Mouse (Mus musculus): ENCODE results near the gene Psma5. TPM values are rescaled to one million over a fixed set of nuclear protein-coding genes. Genes with fewer than 3 reads are reported as not detected.

The Psma5 gene
- polyA plus RNA-seq, 1 experiment, result 36.2 TPM

DNA sequence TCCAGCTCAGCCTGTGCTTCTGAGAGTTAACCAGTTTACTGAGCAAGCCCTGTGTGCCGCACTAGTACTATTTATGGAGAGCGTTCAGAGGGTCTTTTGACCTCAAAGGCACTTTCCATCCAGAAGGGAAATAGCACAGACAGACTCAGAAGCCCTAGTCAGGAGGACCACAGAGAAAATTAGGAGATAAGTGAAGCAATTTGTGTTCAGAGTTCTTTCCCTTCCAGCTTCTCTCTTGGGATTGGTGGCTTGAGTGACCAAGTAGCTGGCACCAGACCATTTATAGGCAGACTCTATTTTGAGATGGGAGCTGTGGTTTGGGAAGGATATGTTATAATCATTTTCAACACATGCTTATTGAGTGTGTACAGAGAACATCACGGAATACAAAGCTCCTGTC, 49.7 kb downstream of the Psma5 start:
- 31% methylated on average over 3 of the region's 3 CpGs for WGBS
- H3K36me3 ChIP-seq (ENCODE audit: control insufficient read depth, insufficient read depth, low read length), result no peaks in the 10 kb centered on the region
- no peaks in the 10 kb centered on the region for H3K27me3 ChIP-seq (ENCODE audit: control insufficient read depth, insufficient read depth, low read length)
- H3K27ac ChIP-seq (ENCODE audit: insufficient read depth, low read depth, low read length), result peak overlapping the region; percentile 67
- peaks cover 19% of the 10 kb centered on the region for H3K4me1 ChIP-seq (ENCODE audit: control insufficient read depth, insufficient read depth, insufficient read length, low read length)
- TF ChIP-seq POLR2A (IDR thresholded peaks at IDR 0.05; ENCODE audit: low read depth, low read length), result no peak
- TF ChIP-seq CTCF (IDR thresholded peaks at IDR 0.05; ENCODE audit: extremely low read depth, insufficient read length, insufficient replicate concordance, low read depth, low read length), result no peak
- H3K4me3 ChIP-seq (ENCODE audit: low read depth, low read length), result no peak overlapping the region

DNA sequence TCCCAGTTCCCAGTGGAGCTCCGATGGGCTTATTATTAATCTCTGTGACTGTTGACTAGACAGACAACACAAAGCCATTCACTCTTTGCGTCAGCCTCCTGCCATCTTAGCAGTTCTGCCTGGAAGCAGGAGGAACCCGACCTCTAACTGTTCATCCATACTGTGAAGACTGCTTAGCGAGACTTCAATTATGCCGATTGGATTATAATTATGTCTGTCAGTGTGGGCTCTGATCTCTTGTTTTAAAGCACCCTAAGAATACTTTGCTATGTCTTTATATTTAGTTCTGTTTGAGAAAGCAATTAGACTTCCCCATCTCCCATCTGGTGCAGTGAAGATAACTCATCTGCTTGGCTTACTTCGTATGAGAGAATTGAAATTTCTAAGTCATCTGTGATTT, 50.8 kb downstream of the Psma5 start:
- 44% methylated on average over 6 of the region's 6 CpGs for WGBS
- no peaks in the 10 kb centered on the region for H3K27me3 ChIP-seq (ENCODE audit: control insufficient read depth, insufficient read depth, low read length)
- TF ChIP-seq CTCF (IDR thresholded peaks at IDR 0.05; ENCODE audit: extremely low read depth, insufficient read length, insufficient replicate concordance, low read depth, low read length) (no peak), POLR2A (IDR thresholded peaks at IDR 0.05; ENCODE audit: low read depth, low read length) (no peak)
- peaks cover 23% of the 10 kb centered on the region for H3K4me1 ChIP-seq (ENCODE audit: control insufficient read depth, insufficient read depth, insufficient read length, low read length)
- peak overlapping the region; percentile 77 for H3K27ac ChIP-seq (ENCODE audit: insufficient read depth, low read depth, low read length)
- H3K36me3 ChIP-seq (ENCODE audit: control insufficient read depth, insufficient read depth, low read length), result no peaks in the 10 kb centered on the region
- H3K4me3 ChIP-seq (ENCODE audit: low read depth, low read length), result no peak overlapping the region

DNA sequence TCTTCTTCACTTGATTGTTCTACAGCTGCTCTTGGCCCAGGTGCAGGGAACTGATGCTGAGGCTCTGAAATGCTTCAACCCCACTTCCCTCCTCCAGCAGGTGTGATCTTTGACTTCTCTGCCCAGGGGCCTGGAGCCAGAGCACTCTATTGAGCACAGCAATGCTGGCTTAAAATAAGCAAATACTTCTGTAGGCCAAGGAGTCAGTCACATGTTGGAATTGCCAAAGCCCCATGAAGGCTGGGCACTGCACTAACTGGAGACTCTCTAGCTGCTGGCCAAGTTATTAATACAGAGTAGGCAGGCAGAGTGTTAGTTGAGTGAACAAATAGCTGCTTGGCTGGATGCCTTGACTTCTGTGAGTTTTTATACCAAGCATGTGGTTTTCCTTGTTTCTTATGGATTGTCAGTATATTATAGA, 54.2 kb downstream of the Psma5 start:
- TF ChIP-seq CTCF (IDR thresholded peaks at IDR 0.05; ENCODE audit: extremely low read depth, insufficient read length, insufficient replicate concordance, low read depth, low read length) (no peak), POLR2A (IDR thresholded peaks at IDR 0.05; ENCODE audit: low read depth, low read length) (no peak)
- Histone ChIP-seq H3K36me3 (ENCODE audit: control insufficient read depth, insufficient read depth, low read length) (no peaks in the 10 kb centered on the region), H3K4me3 (ENCODE audit: low read depth, low read length) (no peak overlapping the region), H3K27ac (ENCODE audit: insufficient read depth, low read depth, low read length) (no peak overlapping the region), H3K27me3 (ENCODE audit: control insufficient read depth, insufficient read depth, low read length) (no peaks in the 10 kb centered on the region), H3K4me1 (ENCODE audit: control insufficient read depth, insufficient read depth, insufficient read length, low read length) (peaks cover 29% of the 10 kb centered on the region)

DNA sequence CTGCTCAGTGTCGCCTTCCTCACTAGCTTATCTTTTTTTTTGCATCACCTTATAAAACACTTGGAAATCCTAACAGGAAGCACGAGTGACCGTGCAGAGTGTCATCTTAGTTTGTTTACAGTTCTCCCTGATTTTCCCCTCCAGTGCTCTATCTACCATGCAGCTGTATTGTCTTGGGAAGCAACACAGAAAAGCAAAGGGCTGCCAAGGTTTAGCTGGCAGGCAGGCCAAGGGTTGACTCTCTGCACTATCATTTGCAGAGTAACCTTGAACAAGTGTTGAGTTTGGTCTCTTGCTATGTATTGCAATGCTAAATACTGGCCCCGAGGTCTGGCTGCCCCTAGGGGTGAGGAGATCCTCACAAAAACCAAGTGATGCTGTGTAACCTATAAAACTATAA, 55.0 kb downstream of the Psma5 start:
- peaks cover 24% of the 10 kb centered on the region for H3K4me1 ChIP-seq (ENCODE audit: control insufficient read depth, insufficient read depth, insufficient read length, low read length)
- H3K4me3 ChIP-seq (ENCODE audit: low read depth, low read length), result no peak overlapping the region
- TF ChIP-seq POLR2A (IDR thresholded peaks at IDR 0.05; ENCODE audit: low read depth, low read length), result no peak
- no peak for TF ChIP-seq CTCF (IDR thresholded peaks at IDR 0.05; ENCODE audit: extremely low read depth, insufficient read length, insufficient replicate concordance, low read depth, low read length)
- no peak overlapping the region; the same call in 1 of the 2 replicates for H3K27ac ChIP-seq (ENCODE audit: insufficient read depth, low read depth, low read length)
- no peaks in the 10 kb centered on the region for H3K36me3 ChIP-seq (ENCODE audit: control insufficient read depth, insufficient read depth, low read length)
- H3K27me3 ChIP-seq (ENCODE audit: control insufficient read depth, insufficient read depth, low read length), result no peaks in the 10 kb centered on the region
- WGBS, result 30% methylated on average over 4 of the region's 4 CpGs

DNA sequence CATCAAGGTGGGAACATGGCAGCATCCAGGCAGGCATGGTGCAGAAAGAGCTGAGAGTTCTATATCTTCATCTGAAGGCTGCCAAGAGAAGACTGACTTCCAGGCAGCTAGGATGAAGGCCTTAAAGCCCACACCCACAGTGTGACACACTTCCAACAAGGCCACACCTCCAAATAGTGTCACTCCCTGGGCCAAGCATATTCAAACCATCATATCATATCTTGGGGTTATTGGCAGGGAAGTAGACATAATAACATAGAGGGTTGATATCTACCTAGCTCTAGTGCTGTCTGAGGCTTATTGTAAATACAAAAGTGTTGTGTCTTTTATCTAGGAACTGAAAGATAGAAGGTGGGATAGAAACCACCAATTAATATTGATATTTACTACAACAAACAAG, 55.7 kb downstream of the Psma5 start:
- Histone ChIP-seq H3K4me1 (ENCODE audit: control insufficient read depth, insufficient read depth, insufficient read length, low read length) (peaks cover 22% of the 10 kb centered on the region), H3K27ac (ENCODE audit: insufficient read depth, low read depth, low read length) (no peak overlapping the region), H3K4me3 (ENCODE audit: low read depth, low read length) (no peak overlapping the region), H3K27me3 (ENCODE audit: control insufficient read depth, insufficient read depth, low read length) (no peaks in the 10 kb centered on the region), H3K36me3 (ENCODE audit: control insufficient read depth, insufficient read depth, low read length) (no peaks in the 10 kb centered on the region)
- TF ChIP-seq CTCF (IDR thresholded peaks at IDR 0.05; ENCODE audit: extremely low read depth, insufficient read length, insufficient replicate concordance, low read depth, low read length), result no peak
- TF ChIP-seq POLR2A (IDR thresholded peaks at IDR 0.05; ENCODE audit: low read depth, low read length), result no peak

DNA sequence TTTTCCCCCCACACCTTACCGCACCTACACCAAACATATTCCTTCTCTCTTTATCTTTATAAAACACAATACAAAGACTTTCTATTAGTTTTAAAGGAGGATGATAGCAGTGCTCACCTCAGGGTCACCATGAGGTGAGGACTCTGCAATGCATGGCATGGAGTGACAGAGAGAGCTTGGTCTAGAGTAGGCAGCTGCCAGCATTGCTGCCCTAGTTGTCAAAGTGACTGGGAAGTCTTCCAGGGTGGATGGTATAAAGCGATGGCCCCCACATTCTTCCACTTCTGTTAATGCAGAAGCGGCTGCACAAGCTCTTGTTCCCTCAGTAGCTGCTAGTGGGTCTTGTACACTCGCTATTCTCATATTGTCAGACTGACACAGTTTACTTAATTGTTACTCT, 56.4 kb downstream of the Psma5 start:
- Histone ChIP-seq H3K4me1 (ENCODE audit: control insufficient read depth, insufficient read depth, insufficient read length, low read length) (peaks cover 15% of the 10 kb centered on the region), H3K27ac (ENCODE audit: insufficient read depth, low read depth, low read length) (peak overlapping the region; percentile 60), H3K36me3 (ENCODE audit: control insufficient read depth, insufficient read depth, low read length) (no peaks in the 10 kb centered on the region), H3K27me3 (ENCODE audit: control insufficient read depth, insufficient read depth, low read length) (no peaks in the 10 kb centered on the region), H3K4me3 (ENCODE audit: low read depth, low read length) (no peak overlapping the region)
- WGBS, result 61% methylated on average over 4 of the region's 4 CpGs
- no peak for TF ChIP-seq POLR2A (IDR thresholded peaks at IDR 0.05; ENCODE audit: low read depth, low read length)
- TF ChIP-seq CTCF (IDR thresholded peaks at IDR 0.05; ENCODE audit: extremely low read depth, insufficient read length, insufficient replicate concordance, low read depth, low read length), result no peak

DNA sequence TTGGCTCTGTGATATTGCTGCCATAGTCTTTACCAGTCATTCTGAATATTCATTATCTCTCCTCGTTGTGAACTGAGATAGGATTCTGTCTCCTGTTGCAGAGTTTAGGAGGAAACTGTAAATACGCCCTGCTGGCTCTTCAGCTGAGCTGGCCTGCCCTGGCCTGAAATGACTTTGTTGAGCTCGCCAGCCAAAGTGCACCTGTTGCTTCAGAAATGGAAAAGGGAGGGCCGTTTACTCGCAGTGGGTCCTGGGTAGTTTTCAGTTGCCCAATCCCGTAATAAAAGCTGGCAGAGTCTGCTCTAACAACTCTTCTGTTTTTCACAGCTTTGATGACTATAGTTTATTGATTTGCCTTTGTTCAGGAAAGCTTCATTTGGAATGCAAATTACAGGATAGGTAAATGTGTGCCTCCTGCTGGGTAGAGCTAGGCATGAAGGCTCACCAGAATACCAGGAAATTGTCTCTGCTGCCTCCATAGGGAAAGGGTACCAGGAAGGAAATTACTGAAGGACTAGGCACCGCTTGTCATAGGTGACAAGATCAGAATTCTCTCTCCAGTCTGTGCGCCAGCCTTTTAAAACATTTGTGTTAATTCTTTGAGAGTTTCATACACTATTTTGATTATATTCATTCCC, 57.4 kb downstream of the Psma5 start:
- Histone ChIP-seq H3K27me3 (ENCODE audit: control insufficient read depth, insufficient read depth, low read length) (no peaks in the 10 kb centered on the region), H3K4me1 (ENCODE audit: control insufficient read depth, insufficient read depth, insufficient read length, low read length) (peaks cover 15% of the 10 kb centered on the region), H3K36me3 (ENCODE audit: control insufficient read depth, insufficient read depth, low read length) (no peaks in the 10 kb centered on the region), H3K27ac (ENCODE audit: insufficient read depth, low read depth, low read length) (peak overlapping the region; percentile 60), H3K4me3 (ENCODE audit: low read depth, low read length) (no peak overlapping the region)
- WGBS, result 20% methylated on average over 8 of the region's 8 CpGs
- TF ChIP-seq POLR2A (IDR thresholded peaks at IDR 0.05; ENCODE audit: low read depth, low read length) (no peak), CTCF (IDR thresholded peaks at IDR 0.05; ENCODE audit: extremely low read depth, insufficient read length, insufficient replicate concordance, low read depth, low read length) (no peak)
